Mouse (Mus musculus) kidney, postnatal 0 days (tissue): ENCODE data around the gene Plb1. TPM values are rescaled to one million over a fixed set of nuclear protein-coding genes. Genes with fewer than 3 reads are reported as not detected.

Experiments
- ATAC-seq: fragments of 200-750 bp; cut with Nextera tagmentation; replicated peaks from 2 replicates; pipeline ENCODE4 v1.8.0; 2017; ENCODE audit warnings: low read depth, moderate number of reproducible peaks, moderate TSS enrichment, moderate library complexity; ENCODE audit not compliant: low FRiP score
- DNase-seq: peaks from one replicate; pipeline ENCODE4 v3.0.0-alpha.2; 2016; ENCODE audit warnings: low spot score
- H3K27ac ChIP-seq: fragments of 300-500 bp; sonication (generic); 2 replicates; pipeline ENCODE4 v1.5.1; 2014; ENCODE audit warnings: mild to moderate bottlenecking
- H3K27me3 ChIP-seq: fragments of 300-500 bp; sonication (generic); 2 replicates; pipeline ENCODE4 v1.6.1; 2014; ENCODE audit warnings: low read length, mixed read lengths; ENCODE audit not compliant: insufficient read depth
- H3K36me3 ChIP-seq: fragments of 300-500 bp; sonication (generic); 2 replicates; pipeline ENCODE4 v1.6.1; 2014; ENCODE audit warnings: low read length, mixed read lengths; ENCODE audit not compliant: insufficient read depth
- H3K4me1 ChIP-seq: fragments of 300-500 bp; sonication (generic); replicated peaks from 2 replicates; pipeline ENCODE4 v1.6.1; 2014; ENCODE audit warnings: antibody characterized with exemption, low read length, mixed read lengths; ENCODE audit not compliant: insufficient read depth
- H3K4me2 ChIP-seq: fragments of 300-500 bp; sonication (generic); 2 replicates; pipeline ENCODE4 v1.6.1; 2014; ENCODE audit warnings: mild to moderate bottlenecking, low read length, moderate library complexity, mixed read lengths
- H3K4me3 ChIP-seq: fragments of 300-500 bp; sonication (generic); replicated peaks from 2 replicates; pipeline ENCODE4 v1.5.1; 2014; ENCODE audit warnings: low read depth, low read length
- H3K9ac ChIP-seq: fragments of 300-500 bp; sonication (generic); 2 replicates; pipeline ENCODE4 v1.6.1; 2014; ENCODE audit warnings: low read depth, low read length
- H3K9me3 ChIP-seq: fragments of 300-500 bp; sonication (generic); replicated peaks from 2 replicates; pipeline ENCODE4 v1.6.1; 2016; ENCODE audit warnings: low read length, inconsistent platforms, mixed read lengths
- CTCF ChIP-seq: IDR thresholded peaks from 2 replicates; pipeline ENCODE4 v1.5.1; 2016; ENCODE audit warnings: antibody characterized with exemption, low read depth, mild to moderate bottlenecking, moderate library complexity
- WGBS: fragments of 180-500 bp; shearing (Covaris S2); extraction: QIAGEN DNeasy Blood & Tissue Kit; methylation state at CpG from one replicate; pipeline ENCODE4 v1.1.7; 2014; 5-methylcytosine and 5-hydroxymethylcytosine counted together
- polyA plus RNA-seq: library from polyadenylated mRNA; unstranded; fragments of >200 nt; fragmentation: Nextera tagmentation; extraction: Ambion mirVana; gene quantifications from 2 replicates; pipeline ENCODE4 v1.2.1, GENCODE M21; 2015

Gene Plb1
- polyA plus RNA-seq, 1 experiment from 2014 or later = 0.36 TPM

DNA sequence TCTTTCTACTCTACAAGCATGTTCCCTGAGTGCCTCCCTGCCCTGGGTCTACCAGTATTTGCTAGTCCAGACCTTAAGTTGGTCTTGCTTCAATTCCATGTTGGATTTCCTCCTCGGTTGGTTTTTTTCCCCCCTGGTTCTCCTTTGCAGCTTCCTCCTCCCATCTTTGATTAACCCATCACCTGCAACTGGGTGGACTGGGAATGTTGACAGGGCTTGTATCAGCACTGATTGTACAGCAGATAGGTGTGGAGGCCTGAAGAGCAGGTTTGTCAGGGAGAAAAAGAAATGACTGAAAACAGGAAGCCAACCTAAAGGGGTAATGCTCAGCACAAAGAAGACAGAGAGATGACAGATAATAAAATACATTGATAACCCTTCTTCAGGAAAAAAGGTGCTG is 104.8 kb downstream of the Plb1 start:
- 29% methylated on average over 1 of the region's 1 CpGs for WGBS
- no peak overlapping the region for H3K27ac ChIP-seq
- H3K4me2 ChIP-seq = no peak overlapping the region
- no peaks in the 10 kb centered on the region for H3K9me3 ChIP-seq
- no peak for DNase-seq
- H3K9ac ChIP-seq = no peak overlapping the region
- no peaks in the 10 kb centered on the region for H3K36me3 ChIP-seq
- no peak for ATAC-seq
- TF ChIP-seq CTCF = no peak
- H3K27me3 ChIP-seq = no peaks in the 10 kb centered on the region
- H3K4me1 ChIP-seq = peaks cover 4% of the 10 kb centered on the region
- H3K4me3 ChIP-seq = no peak overlapping the region

DNA sequence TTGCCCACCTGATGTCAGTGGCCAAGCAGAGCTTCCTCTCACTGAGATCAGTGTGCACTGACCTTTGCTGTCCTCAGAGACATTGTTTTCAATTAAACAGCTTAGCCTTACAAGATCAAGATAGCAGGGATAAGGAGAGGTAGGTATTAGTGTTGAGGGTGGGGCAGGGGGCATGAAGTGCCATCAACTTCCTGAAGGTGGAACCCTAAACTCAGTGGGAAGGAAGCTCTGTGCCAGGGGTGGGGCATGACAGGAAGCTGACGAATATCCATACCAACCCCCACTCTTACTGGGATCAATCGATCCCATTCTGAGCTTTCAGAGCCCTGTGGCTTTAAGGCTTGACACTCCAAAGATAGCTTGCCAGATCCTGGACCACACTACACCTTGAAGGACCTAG is 105.8 kb downstream of the Plb1 start:
- no peak overlapping the region for H3K27ac ChIP-seq
- WGBS = 44% methylated on average over 2 of the region's 2 CpGs

DNA sequence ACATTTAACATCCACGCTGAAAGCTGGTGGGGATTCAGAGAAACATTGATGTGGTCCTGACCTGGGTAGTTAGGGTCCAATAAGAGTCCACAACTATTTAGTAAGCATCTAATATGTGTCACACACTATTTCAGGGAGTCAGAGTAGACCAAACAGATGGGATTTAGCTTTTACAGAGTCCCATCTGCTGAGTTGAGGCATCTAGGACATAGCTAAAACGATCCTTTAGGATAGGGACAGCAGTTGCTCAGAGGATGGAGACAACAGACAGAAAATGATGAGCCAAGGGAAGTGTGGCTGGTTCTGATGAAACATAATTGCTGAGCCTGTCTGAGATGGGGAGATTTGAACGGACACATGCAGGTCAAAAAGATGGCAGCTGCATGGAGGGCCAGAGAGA is 106.3 kb downstream of the Plb1 start:
- DNase-seq (no peak), ATAC-seq (no peak)
- no peak overlapping the region for H3K4me3 ChIP-seq
- H3K9ac ChIP-seq = no peak overlapping the region
- no peaks in the 10 kb centered on the region for H3K27me3 ChIP-seq
- no peak for TF ChIP-seq CTCF
- 73% methylated on average over 3 of the region's 3 CpGs for WGBS
- H3K4me1 ChIP-seq = peaks cover 4% of the 10 kb centered on the region
- no peak overlapping the region for H3K4me2 ChIP-seq
- no peaks in the 10 kb centered on the region for H3K9me3 ChIP-seq
- H3K27ac ChIP-seq = no peak overlapping the region
- no peaks in the 10 kb centered on the region for H3K36me3 ChIP-seq

More for the DNA sequence above, 105.8 kb downstream of the Plb1 start:
- Histone ChIP-seq H3K9me3 (no peaks in the 10 kb centered on the region), H3K36me3 (no peaks in the 10 kb centered on the region), H3K9ac (no peak overlapping the region), H3K27me3 (no peaks in the 10 kb centered on the region), H3K4me1 (peaks cover 4% of the 10 kb centered on the region), H3K4me2 (no peak overlapping the region), H3K4me3 (no peak overlapping the region)
- DNase-seq (no peak), ATAC-seq (no peak)
- peak; percentile 51 for TF ChIP-seq CTCF

DNA sequence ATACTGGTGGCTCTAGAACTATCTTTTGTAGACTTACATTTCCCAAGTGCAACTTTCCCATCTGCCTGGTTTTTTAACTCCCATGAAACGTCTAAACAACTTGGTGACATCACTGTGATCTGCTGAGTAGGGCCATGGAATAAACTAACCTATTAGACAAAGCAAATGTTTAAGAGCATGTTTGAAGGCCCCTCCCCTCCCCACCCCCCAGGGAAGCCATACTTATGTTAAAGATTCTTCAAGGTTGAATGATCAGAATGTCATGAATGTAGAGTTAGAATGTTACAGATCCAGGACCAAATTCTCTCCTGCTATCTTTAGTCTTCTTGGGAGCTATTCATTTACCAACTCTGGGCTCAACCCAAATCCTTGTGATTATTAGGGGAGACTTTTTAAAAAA is 107.7 kb downstream of the Plb1 start:
- Histone ChIP-seq H3K27ac (no peak overlapping the region), H3K27me3 (no peaks in the 10 kb centered on the region), H3K36me3 (no peaks in the 10 kb centered on the region), H3K4me1 (peaks cover 2% of the 10 kb centered on the region), H3K9me3 (no peaks in the 10 kb centered on the region), H3K4me2 (no peak overlapping the region), H3K9ac (no peak overlapping the region), H3K4me3 (no peak overlapping the region)
- ATAC-seq = no peak
- WGBS = 74% methylated on average over 1 of the region's 1 CpGs
- TF ChIP-seq CTCF = no peak
- no peak for DNase-seq

DNA sequence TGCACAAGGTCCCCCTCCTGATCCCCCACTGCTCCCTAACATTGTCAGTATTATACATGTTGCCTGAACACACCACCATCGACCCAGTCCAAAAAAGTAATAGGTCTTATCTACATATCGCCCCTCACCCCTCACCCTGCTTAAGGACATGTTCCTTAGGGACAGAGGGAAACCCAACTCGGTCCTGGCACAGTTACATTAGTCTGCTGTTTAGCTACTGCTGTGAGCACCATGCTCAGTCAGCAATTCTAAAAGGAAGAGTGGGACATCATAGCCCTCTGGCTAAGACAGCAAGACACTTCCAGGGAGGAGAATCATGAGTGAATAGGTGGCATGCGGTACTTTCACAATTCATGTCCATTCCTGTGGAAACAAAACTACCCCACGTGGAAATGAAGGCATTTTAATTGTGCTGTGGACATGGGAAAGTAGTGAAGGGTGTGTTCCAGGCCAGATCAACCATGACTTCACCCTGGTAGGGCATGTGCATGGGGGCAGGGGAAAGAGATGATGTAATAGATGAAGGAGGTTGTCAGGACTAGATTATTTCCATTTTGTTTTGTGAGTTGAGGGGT is 110.3 kb downstream of the Plb1 start:
- TF ChIP-seq CTCF = no peak
- H3K4me3 ChIP-seq = no peak overlapping the region
- H3K27ac ChIP-seq = no peak overlapping the region
- no peak for DNase-seq
- WGBS = 55% methylated on average over 5 of the region's 5 CpGs
- H3K4me2 ChIP-seq = no peak overlapping the region
- 0 out of 2 replicates have a peak, but pooled peaks cover 10% of the 10 kb centered on the region for H3K4me1 ChIP-seq
- no peaks in the 10 kb centered on the region for H3K27me3 ChIP-seq
- H3K9ac ChIP-seq = no peak overlapping the region
- no peaks in the 10 kb centered on the region for H3K9me3 ChIP-seq
- ATAC-seq = no peak
- no peaks in the 10 kb centered on the region for H3K36me3 ChIP-seq

DNA sequence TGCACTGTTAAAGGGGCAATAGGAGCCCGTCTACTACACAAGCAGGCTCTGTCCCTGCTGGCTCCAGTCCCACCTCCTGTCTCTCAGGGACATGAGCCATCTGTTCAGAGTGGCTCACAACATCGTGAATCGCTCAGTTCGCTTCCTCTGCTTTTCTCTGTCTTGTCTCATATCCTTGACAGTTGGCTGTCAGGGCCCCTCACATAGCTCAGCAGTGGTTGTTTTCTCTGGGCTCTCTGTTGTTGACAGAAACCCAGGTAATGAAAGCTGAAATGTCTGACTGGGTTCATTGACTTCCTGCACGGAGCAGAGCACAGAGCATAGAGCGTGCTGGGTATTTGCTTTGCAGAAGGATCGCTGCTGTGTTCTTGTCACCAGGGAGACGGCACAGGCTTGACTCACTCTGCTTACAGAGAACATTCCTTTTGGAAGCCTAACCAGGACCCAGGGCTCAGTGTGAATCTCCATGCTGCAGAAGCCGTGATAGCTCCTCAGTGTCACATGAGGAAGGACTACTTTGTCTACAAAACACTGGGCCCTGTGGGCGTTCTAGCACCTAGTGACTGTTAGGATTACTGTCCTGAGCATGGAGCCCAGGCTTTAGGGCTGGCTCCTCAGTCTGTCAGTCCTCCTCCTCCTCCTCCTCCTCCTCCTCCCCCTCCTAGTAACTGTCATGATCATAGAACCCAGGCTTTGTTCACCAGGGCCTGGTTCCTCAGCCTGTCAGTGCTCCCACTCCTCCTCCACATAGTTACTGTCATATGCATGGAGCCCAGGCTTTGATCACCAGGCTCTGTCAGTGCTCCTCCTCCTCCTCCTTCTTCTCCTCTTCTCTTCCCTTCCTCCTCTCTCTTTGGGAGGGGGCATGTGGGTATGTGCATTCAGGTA is 113.8 kb downstream of the Plb1 start:
- Histone ChIP-seq H3K4me3 (no peak overlapping the region), H3K4me2 (peak overlapping the region; percentile 31), H3K4me1 (0 out of 2 replicates have a peak, but pooled peaks cover 10% of the 10 kb centered on the region), H3K36me3 (no peaks in the 10 kb centered on the region), H3K27me3 (no peaks in the 10 kb centered on the region), H3K9me3 (no peaks in the 10 kb centered on the region), H3K9ac (no peak overlapping the region), H3K27ac (peak overlapping the region; percentile 82)
- ATAC-seq (peak; percentile 94), DNase-seq (peak; percentile 95)
- no peak for TF ChIP-seq CTCF
- 11% methylated on average over 10 of the region's 10 CpGs for WGBS
